Mouse (Mus musculus) C2C12 (cell line): ENCODE measurements around the gene Rph3a. TPM values are rescaled to one million over a fixed set of nuclear protein-coding genes. Genes with fewer than 3 reads are reported as not detected.
A peak's percentile ranks its signal among the peaks of the same experiment; 100 is the strongest.
"Not testable (repeated sequence)": the region's sequence is repeated elsewhere in the genome, so short reads cannot be mapped to it uniquely, and the experiment has no call there.

Experiments used
- H3K27me3 ChIP-seq: one replicate; pipeline ENCODE4 v1.6.1; 2011; ENCODE audit not compliant: control insufficient read depth, insufficient read depth, insufficient read length
- H3K36me3 ChIP-seq: one replicate; pipeline ENCODE4 v1.6.1; 2011; ENCODE audit not compliant: control insufficient read depth, insufficient read depth
- H3K4me3 ChIP-seq: one replicate; pipeline ENCODE4 v1.5.1; 2011; ENCODE audit warnings: mild to moderate bottlenecking, control low read depth; ENCODE audit not compliant: poor library complexity, insufficient read depth, severe bottlenecking
- H3K79me2 ChIP-seq: one replicate; pipeline ENCODE4 v1.6.1; 2011; ENCODE audit not compliant: control insufficient read depth, insufficient read depth
- H3K79me3 ChIP-seq: one replicate; pipeline ENCODE4 v1.6.1; 2011; ENCODE audit warnings: low read depth, control low read depth
- H3ac ChIP-seq: one replicate; pipeline ENCODE3; 2011; ENCODE audit warnings: low read depth; ENCODE audit not compliant: control insufficient read depth, insufficient read length
- CEBPB ChIP-seq: IDR thresholded peaks from one replicate; pipeline ENCODE4 v1.6.1; 2011; ENCODE audit warnings: low read depth, mild to moderate bottlenecking, control low read depth, moderate library complexity
- CTCF ChIP-seq: IDR thresholded peaks from one replicate; pipeline ENCODE4 v1.5.1; 2011; ENCODE audit not compliant: control insufficient read depth, insufficient read depth, insufficient read length
- FOSL1 ChIP-seq: IDR thresholded peaks from one replicate; pipeline ENCODE4 v1.8.0; 2011; ENCODE audit warnings: mild to moderate bottlenecking, low read length; ENCODE audit not compliant: poor library complexity, insufficient read depth, severe bottlenecking
- MAX ChIP-seq: IDR thresholded peaks from one replicate; pipeline ENCODE4 v1.6.1; 2011; ENCODE audit warnings: mild to moderate bottlenecking, control low read depth
- MYOD1 ChIP-seq: IDR thresholded peaks from one replicate; pipeline ENCODE4 v1.6.1; 2011; ENCODE audit warnings: low read depth; ENCODE audit not compliant: control insufficient read depth, insufficient read length
- MYOG ChIP-seq: IDR thresholded peaks from one replicate; pipeline ENCODE4 v1.6.1; 2011; ENCODE audit not compliant: control insufficient read depth, insufficient read length; ENCODE audit errors: extremely low read depth
- USF1 ChIP-seq: IDR thresholded peaks from one replicate; pipeline ENCODE4 v1.6.1; 2011; ENCODE audit warnings: low read depth, mild to moderate bottlenecking, control low read depth, moderate library complexity
- polyA plus RNA-seq: library from polyadenylated mRNA; unstranded; fragments of >200 nt; fragmentation: generic; extraction: Trizol; gene quantifications from one replicate; pipeline ENCODE4 v1.2.1, GENCODE M21; 2012; ENCODE audit warnings: missing spikeins

The Rph3a gene
- polyA plus RNA-seq, 1 experiment: not detected

DNA sequence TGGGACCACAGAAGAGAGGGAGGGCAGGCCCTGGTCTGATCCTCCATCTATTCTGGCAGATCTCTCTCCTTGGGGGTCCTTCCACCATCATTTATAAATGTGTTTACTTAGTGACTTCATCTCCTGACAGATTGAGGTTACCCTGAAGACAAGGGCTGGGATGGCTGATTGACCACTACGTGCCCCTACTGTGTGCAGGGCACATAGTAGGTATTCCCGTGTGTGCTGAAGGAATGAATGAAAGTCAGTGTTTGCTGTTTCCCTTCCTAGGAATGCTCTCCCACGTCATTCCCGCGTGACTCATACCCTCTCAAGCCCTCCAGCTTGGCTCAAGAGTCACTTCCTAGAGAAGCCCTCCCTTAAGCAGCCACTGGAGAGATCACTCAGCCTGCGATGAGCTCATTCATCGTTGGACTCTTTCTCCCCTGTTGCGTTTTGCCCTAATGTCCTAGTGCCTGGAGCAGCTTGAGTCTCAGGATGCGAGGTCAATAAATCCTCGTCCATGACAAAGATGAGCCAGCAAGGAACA lies 57.6 kb downstream of the Rph3a start:
- no peak overlapping the region for H3ac ChIP-seq
- no peaks in the 10 kb centered on the region for H3K36me3 ChIP-seq
- no peaks in the 10 kb centered on the region for H3K79me2 ChIP-seq
- H3K4me3 ChIP-seq: no peak overlapping the region
- no peaks in the 10 kb centered on the region for H3K79me3 ChIP-seq
- H3K27me3 ChIP-seq: no peaks in the 10 kb centered on the region
- TF ChIP-seq USF1: no peak
- no peak for TF ChIP-seq CTCF
- TF ChIP-seq CEBPB: no peak
- TF ChIP-seq MAX: no peak
- no peak for TF ChIP-seq MYOD1
- TF ChIP-seq FOSL1: no peak
- no peak for TF ChIP-seq MYOG

DNA sequence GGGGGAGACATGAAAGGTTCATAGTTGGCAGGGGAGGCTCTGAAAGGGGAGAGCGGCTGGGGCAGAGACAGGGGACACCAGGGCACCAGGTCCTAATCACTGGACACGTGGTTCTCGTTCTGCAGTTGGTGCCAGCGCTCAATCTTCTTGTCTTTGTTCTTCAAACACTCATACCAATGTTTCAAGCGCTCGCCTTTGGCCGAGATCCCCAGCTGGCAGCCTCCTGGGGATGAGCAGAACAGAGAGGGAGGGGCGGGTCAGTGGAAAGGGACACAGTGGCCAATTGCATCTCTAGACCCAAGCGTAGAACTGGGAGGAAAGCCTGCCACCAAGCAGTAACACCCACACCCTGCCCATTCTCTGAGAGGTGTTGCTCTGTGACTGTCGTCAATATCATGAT lies 67.8 kb downstream of the Rph3a start:
- Histone ChIP-seq H3K36me3 (no peaks in the 10 kb centered on the region), H3ac (no peak overlapping the region), H3K27me3 (peaks cover 15% of the 10 kb centered on the region), H3K79me2 (no peaks in the 10 kb centered on the region), H3K79me3 (no peaks in the 10 kb centered on the region), H3K4me3 (no peak overlapping the region)
- TF ChIP-seq MYOD1 (no peak), MAX (no peak), CTCF (no peak), USF1 (no peak), CEBPB (no peak), MYOG (no peak), FOSL1 (no peak)

DNA sequence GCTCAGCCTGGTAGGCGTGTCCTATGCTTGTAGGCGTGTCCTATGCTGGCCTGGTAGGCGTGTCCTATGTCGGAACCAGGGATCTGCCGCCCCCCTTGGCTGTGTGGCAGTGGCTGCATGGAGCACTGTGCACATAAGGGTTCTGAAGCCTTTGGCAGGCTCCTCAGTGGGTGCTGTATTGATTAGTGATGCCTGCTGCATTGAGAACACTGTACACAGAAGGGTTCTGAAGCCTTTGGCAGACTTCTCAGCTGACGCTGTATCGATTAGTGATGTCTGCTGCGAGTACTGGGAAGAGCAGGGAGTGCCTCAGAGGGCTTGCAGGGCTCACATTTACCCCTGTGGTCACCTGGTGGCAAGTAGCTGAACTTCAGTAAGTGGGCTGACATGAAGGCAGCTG lies 71.3 kb downstream of the Rph3a start:
- TF ChIP-seq MYOG (no peak), CEBPB (no peak), MYOD1 (no peak), CTCF (no peak), USF1 (no peak), FOSL1 (no peak), MAX (no peak)
- H3K79me3 ChIP-seq: no peaks in the 10 kb centered on the region
- H3K79me2 ChIP-seq: no peaks in the 10 kb centered on the region
- H3ac ChIP-seq: no peak overlapping the region
- H3K27me3 ChIP-seq: no peaks in the 10 kb centered on the region
- H3K4me3 ChIP-seq: no peak overlapping the region
- H3K36me3 ChIP-seq: no peaks in the 10 kb centered on the region

DNA sequence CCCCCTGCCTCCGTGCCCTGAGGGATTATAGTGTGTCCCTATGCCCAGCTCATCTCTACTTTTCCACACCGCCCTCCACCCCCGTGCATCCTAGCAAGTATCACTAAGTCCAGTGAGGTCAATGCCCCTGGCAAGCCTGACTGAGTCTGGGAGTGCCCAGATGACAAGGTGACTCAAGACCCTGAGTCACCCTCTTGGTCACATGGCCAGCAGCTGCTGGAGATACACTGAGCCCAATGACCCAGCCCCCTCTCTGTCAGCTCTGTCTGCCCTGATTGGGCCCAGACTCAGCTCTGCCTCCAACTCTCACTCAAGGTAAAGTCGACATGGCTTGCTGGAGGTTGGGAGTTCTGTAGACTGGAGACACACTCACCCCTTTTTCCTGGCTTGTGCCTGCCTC lies 72.1 kb downstream of the Rph3a start:
- TF ChIP-seq FOSL1 (no peak), USF1 (peak; percentile 79)
- Histone ChIP-seq H3ac (no peak overlapping the region), H3K79me2 (no peaks in the 10 kb centered on the region), H3K4me3 (no peak overlapping the region), H3K27me3 (no peaks in the 10 kb centered on the region), H3K36me3 (no peaks in the 10 kb centered on the region), H3K79me3 (no peaks in the 10 kb centered on the region)

DNA sequence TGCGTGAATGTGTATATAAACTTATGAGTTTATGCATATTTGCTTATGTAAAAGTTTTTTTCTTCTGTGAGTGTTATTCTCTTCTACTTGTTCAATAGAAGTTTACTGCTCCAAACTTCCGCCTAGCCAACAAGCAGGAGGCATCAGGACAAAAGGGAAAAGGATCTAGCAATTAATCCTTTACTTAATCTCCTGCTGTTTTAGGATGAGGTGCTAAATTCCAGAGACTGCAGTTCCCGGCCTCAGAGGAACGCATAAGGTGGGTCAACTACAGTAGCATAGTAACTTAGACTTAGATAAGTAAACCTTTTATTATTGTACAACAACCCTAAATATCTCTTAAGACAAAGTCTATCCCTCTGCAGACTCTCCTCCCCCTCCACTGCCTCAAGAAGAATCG lies 75.9 kb downstream of the Rph3a start:
- Histone ChIP-seq H3K27me3 (no peaks in the 10 kb centered on the region), H3K36me3 (no peaks in the 10 kb centered on the region), H3ac (no peak overlapping the region), H3K4me3 (no peak overlapping the region), H3K79me3 (no peaks in the 10 kb centered on the region), H3K79me2 (no peaks in the 10 kb centered on the region)
- no peak for TF ChIP-seq CEBPB
- no peak for TF ChIP-seq USF1
- no peak for TF ChIP-seq CTCF
- no peak for TF ChIP-seq MYOG
- no peak for TF ChIP-seq MAX
- no peak for TF ChIP-seq MYOD1
- no peak for TF ChIP-seq FOSL1

DNA sequence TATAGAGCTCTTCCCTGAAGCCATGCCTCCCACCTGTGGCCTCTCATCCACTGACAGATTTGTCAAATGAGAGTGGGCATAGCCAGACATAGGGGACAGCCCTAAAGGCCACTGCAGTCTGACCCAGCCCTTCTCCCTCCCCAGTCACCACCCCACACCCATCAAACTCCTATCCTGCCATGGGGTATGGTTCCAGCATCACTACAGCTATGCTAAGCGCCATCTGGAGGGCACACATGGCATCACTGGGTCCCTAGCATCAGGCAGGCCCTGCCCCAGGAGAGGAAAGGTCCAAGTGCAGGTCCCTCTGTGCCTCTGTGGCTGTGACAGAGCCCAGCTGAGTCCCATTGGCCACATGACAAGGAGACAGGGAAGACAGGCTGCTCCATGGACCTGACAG lies 82.9 kb downstream of the Rph3a start:
- no peaks in the 10 kb centered on the region for H3K79me2 ChIP-seq
- no peak overlapping the region for H3ac ChIP-seq
- no peaks in the 10 kb centered on the region for H3K27me3 ChIP-seq
- no peak overlapping the region for H3K4me3 ChIP-seq
- no peaks in the 10 kb centered on the region for H3K79me3 ChIP-seq
- TF ChIP-seq FOSL1 (no peak), USF1 (no peak), MYOD1 (no peak), CTCF (no peak), CEBPB (no peak), MYOG (no peak), MAX (no peak)
- no peaks in the 10 kb centered on the region for H3K36me3 ChIP-seq

DNA sequence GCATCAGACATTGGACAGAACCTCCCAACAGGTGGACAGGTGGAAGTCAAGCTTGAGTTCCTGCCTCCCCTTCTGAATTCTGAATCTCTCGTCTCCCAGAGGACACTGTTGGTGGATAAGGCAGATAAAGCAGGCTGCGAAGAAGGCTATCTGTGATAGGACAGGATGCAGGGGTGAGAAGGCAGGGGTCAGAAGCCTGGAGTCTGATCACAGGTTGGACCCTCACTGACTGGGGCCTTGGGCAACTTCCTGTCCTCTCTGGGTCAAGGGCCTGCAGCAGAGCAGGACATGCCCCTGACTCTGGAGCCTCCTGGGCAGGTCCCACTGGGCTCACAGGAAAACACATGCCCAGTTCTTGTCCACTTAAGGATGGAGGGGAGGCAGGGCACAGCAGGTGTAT lies 83.6 kb downstream of the Rph3a start:
- not testable (repeated sequence) for H3K4me3 ChIP-seq, H3K27me3 ChIP-seq, H3K79me2 ChIP-seq, H3K36me3 ChIP-seq, H3ac ChIP-seq, H3K79me3 ChIP-seq

DNA sequence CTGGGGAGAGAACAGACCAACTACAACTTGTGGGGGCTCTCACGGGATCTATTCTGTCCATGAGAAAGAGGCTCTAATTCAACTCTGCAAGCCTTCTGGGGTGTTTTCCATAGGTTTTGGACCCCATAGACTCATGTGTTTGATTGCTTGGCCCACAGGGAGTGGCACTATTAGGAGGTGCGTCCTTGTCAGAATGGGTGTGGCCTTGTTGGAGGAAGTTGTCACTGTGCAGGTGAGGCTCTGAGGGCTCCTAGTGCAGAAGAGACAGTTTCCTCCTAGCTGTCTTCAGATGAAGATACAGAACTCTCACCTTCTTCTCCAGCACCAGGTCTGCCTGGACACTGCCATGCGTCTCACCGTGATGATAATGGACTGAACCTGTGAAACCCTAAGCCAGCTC lies 85.4 kb downstream of the Rph3a start:
- H3K27me3 ChIP-seq, H3K79me2 ChIP-seq, H3K4me3 ChIP-seq, H3K79me3 ChIP-seq, H3ac ChIP-seq, H3K36me3 ChIP-seq: not testable (repeated sequence)
